Comparison of ENCODE assay signal across 28 mouse cellular contexts in the genomic region with DNA sequence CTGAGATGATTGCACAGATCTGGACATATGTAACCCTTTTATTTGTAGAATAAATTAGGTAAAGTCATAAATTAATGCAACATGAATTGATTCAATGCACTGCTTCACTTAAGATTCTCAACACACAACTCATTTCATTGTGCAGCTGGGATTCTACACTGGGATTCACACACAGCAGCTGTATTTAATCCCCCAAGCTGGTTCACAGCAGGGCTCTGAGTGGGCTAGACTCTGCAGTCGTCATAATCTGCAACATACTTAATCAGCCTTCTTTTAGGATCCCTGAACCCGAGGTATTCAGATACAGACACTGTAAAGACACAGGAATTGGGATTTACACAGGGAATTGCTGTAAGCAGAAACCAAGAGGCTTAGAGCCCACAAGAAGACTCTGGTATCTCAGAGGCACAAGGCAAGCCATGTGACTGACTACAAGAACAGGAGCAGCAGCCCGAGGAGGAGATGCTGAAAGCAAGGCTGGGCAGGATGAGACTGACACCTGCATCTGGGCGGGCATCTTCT.
DNase-seq lines count a peak whose midpoint lies in the region; ATAC-seq lines count a peak whose summit lies in the region.
"Had no signal": no experiment of that assay in that cellular context is flagged by ENCODE, and none has a peak within 500 bp of the region (broad histone marks: within the 10 kb centered on the region; RNA-seq: fewer than 3 reads in every experiment).

No protein-coding gene starts in this region.

- no peak overlapping the region for H3K4me3 ChIP-seq in midbrain, embryonic 15.5 days
- H3K4me3 ChIP-seq: kidney, embryonic 15.5 days; neural tube, embryonic 13.5 days had no signal

- no peak overlapping the region for H3K4me2 ChIP-seq in midbrain, embryonic 15.5 days
- H3K4me2 ChIP-seq: heart, embryonic 11.5 days; hindbrain, embryonic 14.5 days; kidney, embryonic 15.5 days; lung, embryonic 14.5 days; neural tube, embryonic 13.5 days had no signal

- no peaks in the 10 kb centered on the region for H3K27me3 ChIP-seq in midbrain, embryonic 15.5 days (replicated peaks)
- H3K27me3 ChIP-seq: kidney, embryonic 15.5 days; neural tube, embryonic 13.5 days had no signal

- no peak overlapping the region for H3K27ac ChIP-seq in midbrain, embryonic 15.5 days
- H3K27ac ChIP-seq: hindbrain, embryonic 14.5 days; kidney, embryonic 15.5 days; liver, embryonic 14.5 days; neural tube, embryonic 13.5 days had no signal

- no peaks in the 10 kb centered on the region for H3K9me3 ChIP-seq in midbrain, embryonic 15.5 days
- H3K9me3 ChIP-seq: kidney, embryonic 15.5 days; neural tube, embryonic 13.5 days had no signal

- no peak overlapping the region for H3K9ac ChIP-seq in midbrain, embryonic 15.5 days
- H3K9ac ChIP-seq: hindbrain, embryonic 14.5 days; kidney, embryonic 15.5 days; liver, embryonic 14.5 days; lung, embryonic 14.5 days; neural tube, embryonic 13.5 days had no signal

- H3K4me1 ChIP-seq in midbrain, embryonic 15.5 days, result no peaks in the 10 kb centered on the region
- H3K4me1 ChIP-seq: neural tube, embryonic 13.5 days had no signal

- no peaks in the 10 kb centered on the region for H3K36me3 ChIP-seq in midbrain, embryonic 15.5 days (replicated peaks)
- H3K36me3 ChIP-seq: kidney, embryonic 15.5 days; neural tube, embryonic 13.5 days had no signal

- no peak for DNase-seq in frontal cortex, adult 2 months (ENCODE audit: extremely low spot score in 1 of 2, low spot score in 1 of 2)
- DNase-seq in retina, adult 2 months (ENCODE audit: low read depth, low spot score), result peak; percentile 9
- no peak for DNase-seq in retina, embryonic 14.5 days (ENCODE audit: low spot score)
- no peak for DNase-seq in urinary bladder, postnatal 14 days (ENCODE audit: low spot score)
- no peak for DNase-seq in cerebellum, postnatal 4 days (ENCODE audit: low spot score in 2 of 2)
- DNase-seq in embryo, embryonic 11 days, result no peak
- DNase-seq: adrenal gland, postnatal 14 days; cerebellum, adult 18-20 months; cerebellum, postnatal 14 days; gastrocnemius, postnatal 25 days; heart, adult 18-20 months; heart, postnatal 4 days; kidney, adult 18-20 months; kidney, postnatal 36 days; layer of hippocampus, postnatal 36 days; liver; lung, embryonic 14.5 days; lung, postnatal 14 days; right cerebral cortex, adult 18-20 months; spleen, adult 18-20 months; thymus, postnatal 14 days had no signal

- 25% methylated on average over 4 of the region's 4 CpGs for WGBS in midbrain, embryonic 15.5 days

- peak; percentile 41 for ATAC-seq in frontal cortex, adult (ENCODE audit: low TSS enrichment)
- ATAC-seq in midbrain, embryonic 15.5 days (replicated peaks), result peak; percentile 58; the same call in 1 of the 2 replicates
